Mouse (Mus musculus) C2C12 (cell line): Measurements from ENCODE around the gene Bcl9l.

ENCODE experiments used
- CTCF ChIP-seq: IDR thresholded peaks from one replicate; pipeline ENCODE4 v1.5.1; 2011; ENCODE audit not compliant: control insufficient read depth, insufficient read depth, insufficient read length
- USF1 ChIP-seq: IDR thresholded peaks from one replicate; pipeline ENCODE4 v1.6.1; 2011; ENCODE audit warnings: low read depth, mild to moderate bottlenecking, control low read depth, moderate library complexity

GRCm38 (mm10) chr9:44526337-44527112 lies 43.9 kb downstream of the Bcl9l start:
- TF ChIP-seq CTCF (no peak), USF1 (no peak)
